Mouse (Mus musculus): Measurements from ENCODE around the gene Agmat. TPM values are rescaled to one million over a fixed set of nuclear protein-coding genes. Genes with fewer than 3 reads are reported as not detected.
A peak's percentile ranks its signal among the peaks of the same experiment; 100 is the strongest.
"Not testable (repeated sequence)": the region's sequence is repeated elsewhere in the genome, so short reads cannot be mapped to it uniquely, and the experiment has no call there.

Agmat gene
- polyA plus RNA-seq, 1 experiment: not detected

DNA sequence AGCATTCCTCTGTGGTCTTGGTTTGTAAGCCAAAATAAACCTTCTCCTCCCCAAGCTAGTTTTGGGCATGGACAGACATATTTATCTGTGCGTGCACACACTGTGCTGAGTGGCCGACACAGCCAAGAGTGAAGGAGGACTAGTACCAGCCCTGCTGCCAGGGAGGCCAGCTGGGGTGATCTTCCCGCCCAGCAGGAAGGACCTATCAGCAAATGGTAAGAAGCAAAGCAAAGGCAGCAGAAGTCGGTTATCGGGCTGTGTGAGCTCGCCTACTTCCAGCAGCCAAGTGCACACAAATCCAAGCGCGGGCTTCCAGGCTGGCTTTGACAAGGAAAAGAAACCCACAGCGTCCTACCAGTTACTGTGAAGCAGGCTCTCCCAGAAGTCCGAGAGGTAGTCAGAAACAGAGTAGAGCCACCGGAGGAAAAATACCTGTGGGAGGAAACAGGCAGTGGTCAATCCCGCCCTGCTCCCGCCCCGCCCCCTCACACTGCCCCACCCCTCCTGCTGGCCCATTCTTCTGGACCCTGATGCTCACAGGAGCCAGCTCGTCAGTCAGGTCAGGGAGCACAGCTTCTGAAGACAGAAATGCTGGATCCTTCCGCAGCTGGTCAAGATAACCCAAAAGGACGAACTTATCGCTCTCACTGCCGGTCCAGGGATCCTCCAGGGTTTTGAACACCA lies 21.0 kb downstream of the Agmat start:
- H3K4me3 ChIP-seq (ENCODE audit: insufficient read depth, low read length): peak overlapping the region; percentile 50
- peak overlapping the region; percentile 94 for H3K27ac ChIP-seq (ENCODE audit: insufficient read depth, low read depth, low read length)
- TF ChIP-seq POLR2A (IDR thresholded peaks at IDR 0.05; ENCODE audit: borderline replicate concordance, low read depth, low read length) (no peak), CTCF (IDR thresholded peaks at IDR 0.05; ENCODE audit: low read depth, low read length) (no peak)
- H3K4me1 ChIP-seq (ENCODE audit: control insufficient read depth, insufficient read depth, low read length): peaks cover 30% of the 10 kb centered on the region

- Histone ChIP-seq H3K4me1 (ENCODE audit: control insufficient read depth, insufficient read depth, low read length) (peaks cover 28% of the 10 kb centered on the region), H3K4me3 (ENCODE audit: insufficient read depth, low read length) (no peak overlapping the region), H3K27ac (ENCODE audit: insufficient read depth, low read depth, low read length) (no peak overlapping the region)
- TF ChIP-seq CTCF (IDR thresholded peaks at IDR 0.05; ENCODE audit: low read depth, low read length) (no peak), POLR2A (IDR thresholded peaks at IDR 0.05; ENCODE audit: borderline replicate concordance, low read depth, low read length) (no peak)
Observed at GRCm38 (mm10) chr4:141769501-141770160, 23.2 kb downstream of the Agmat start.

DNA sequence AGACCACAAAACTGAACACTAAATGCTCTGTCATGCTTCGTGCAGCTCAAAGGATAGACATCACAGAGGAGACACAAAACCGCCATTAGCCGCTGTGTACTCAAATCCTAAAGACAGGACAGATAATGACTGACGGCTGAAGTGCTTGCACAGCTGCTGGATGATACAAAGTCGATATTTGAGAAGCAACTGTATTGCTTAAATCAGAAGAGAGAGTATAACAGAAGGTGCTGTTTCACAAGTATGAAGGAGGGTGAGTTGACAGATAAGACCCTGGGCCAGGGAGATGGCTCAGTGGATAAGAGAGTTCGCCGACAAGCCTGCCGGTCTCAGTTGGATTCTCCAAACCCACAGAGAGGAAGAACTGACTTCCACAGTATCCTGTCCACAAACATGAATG lies 25.4 kb downstream of the Agmat start:
- Histone ChIP-seq H3K4me3 (ENCODE audit: insufficient read depth, low read length) (no peak overlapping the region), H3K4me1 (ENCODE audit: control insufficient read depth, insufficient read depth, low read length) (peaks cover 16% of the 10 kb centered on the region), H3K27ac (ENCODE audit: insufficient read depth, low read depth, low read length) (no peak overlapping the region)
- TF ChIP-seq CTCF (IDR thresholded peaks at IDR 0.05; ENCODE audit: low read depth, low read length) (no peak), POLR2A (IDR thresholded peaks at IDR 0.05; ENCODE audit: borderline replicate concordance, low read depth, low read length) (no peak)

- H3K4me3 ChIP-seq (ENCODE audit: insufficient read depth, low read length); H3K27ac ChIP-seq (ENCODE audit: insufficient read depth, low read depth, low read length); H3K4me1 ChIP-seq (ENCODE audit: control insufficient read depth, insufficient read depth, low read length): not testable (repeated sequence)
Observed at GRCm38 (mm10) chr4:141773019-141773418, 26.5 kb downstream of the Agmat start.

- no peak for TF ChIP-seq CTCF (IDR thresholded peaks at IDR 0.05; ENCODE audit: low read depth, low read length)
- TF ChIP-seq POLR2A (IDR thresholded peaks at IDR 0.05; ENCODE audit: borderline replicate concordance, low read depth, low read length): no peak
- no peak overlapping the region for H3K4me3 ChIP-seq (ENCODE audit: insufficient read depth, low read length)
Observed at GRCm38 (mm10) chr4:141779828-141780227, 33.4 kb downstream of the Agmat start.

DNA sequence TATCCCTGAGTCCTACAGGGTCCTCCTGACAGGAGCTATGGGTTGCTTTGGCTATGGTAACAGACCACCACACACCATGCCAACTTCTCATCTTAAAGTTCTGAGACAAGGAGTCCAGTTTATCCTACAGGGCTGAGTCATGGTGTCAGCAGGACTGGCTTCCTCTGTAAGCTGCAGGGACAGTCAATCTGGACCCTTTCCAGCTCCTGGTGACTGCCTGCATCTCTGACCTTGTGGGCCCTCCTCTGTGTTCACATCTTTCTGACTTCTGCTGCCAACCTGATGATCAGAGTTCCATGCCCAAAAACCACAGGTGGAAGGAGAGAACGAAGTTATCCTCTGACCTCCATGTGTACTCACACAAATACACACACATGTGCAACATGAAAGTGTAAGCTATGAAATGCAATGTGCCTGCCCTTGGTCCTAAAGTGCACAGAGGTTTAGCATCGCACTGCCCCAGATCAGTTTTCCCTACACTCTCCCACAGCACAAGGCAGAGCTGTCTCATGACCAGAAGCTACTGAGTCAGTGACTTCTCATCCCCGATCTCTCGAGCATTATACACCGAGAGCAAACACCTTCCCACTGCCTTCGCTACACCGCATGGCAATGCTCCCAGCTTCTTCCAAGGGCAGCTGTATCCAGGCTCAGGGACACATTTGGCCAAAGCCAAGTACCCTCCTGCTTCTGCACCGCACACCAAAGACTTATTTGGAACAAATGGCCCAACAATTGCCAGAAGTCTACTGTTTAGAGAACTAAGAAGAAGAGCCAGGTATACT lies 34.9 kb downstream of the Agmat start:
- TF ChIP-seq POLR2A (IDR thresholded peaks at IDR 0.05; ENCODE audit: borderline replicate concordance, low read depth, low read length): no peak
- no peak for TF ChIP-seq CTCF (IDR thresholded peaks at IDR 0.05; ENCODE audit: low read depth, low read length)
- Histone ChIP-seq H3K4me3 (ENCODE audit: insufficient read depth, low read length) (no peak overlapping the region), H3K4me1 (ENCODE audit: control insufficient read depth, insufficient read depth, low read length) (peaks cover 16% of the 10 kb centered on the region), H3K27ac (ENCODE audit: insufficient read depth, low read depth, low read length) (no peak overlapping the region)

More at GRCm38 (mm10) chr4:141779828-141780227, 33.4 kb downstream of the Agmat start:
- no peak overlapping the region for H3K27ac ChIP-seq (ENCODE audit: insufficient read depth, low read depth, low read length)
- peaks cover 16% of the 10 kb centered on the region for H3K4me1 ChIP-seq (ENCODE audit: control insufficient read depth, insufficient read depth, low read length)

DNA sequence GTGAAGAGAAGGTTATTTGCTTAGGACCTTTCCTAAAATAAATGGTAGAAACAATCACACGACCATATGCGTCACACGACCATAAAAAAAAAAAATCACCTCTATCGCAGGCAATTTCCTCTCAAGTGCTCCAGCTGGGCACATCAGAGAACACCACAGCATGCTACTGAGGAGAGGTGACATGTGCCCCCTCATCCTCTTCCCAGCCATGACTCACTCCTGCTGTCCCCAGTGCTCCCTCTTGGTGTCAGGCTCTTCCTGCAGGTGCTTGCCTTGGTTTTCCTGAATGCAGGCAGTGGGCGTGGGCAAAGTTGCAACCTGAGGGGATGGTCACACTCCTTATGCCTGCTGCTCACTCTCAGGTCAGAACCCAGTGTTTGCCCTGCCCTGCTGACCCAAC lies 38.4 kb downstream of the Agmat start:
- H3K27ac ChIP-seq (ENCODE audit: insufficient read depth, low read depth, low read length): no peak overlapping the region
- no peak overlapping the region for H3K4me3 ChIP-seq (ENCODE audit: insufficient read depth, low read length)
- TF ChIP-seq POLR2A (IDR thresholded peaks at IDR 0.05; ENCODE audit: borderline replicate concordance, low read depth, low read length) (no peak), CTCF (IDR thresholded peaks at IDR 0.05; ENCODE audit: low read depth, low read length) (no peak)
- H3K4me1 ChIP-seq (ENCODE audit: control insufficient read depth, insufficient read depth, low read length): peaks cover 11% of the 10 kb centered on the region

GRCm38 (mm10) chr4:141786141-141786540 lies 39.7 kb downstream of the Agmat start:
- no peak overlapping the region for H3K27ac ChIP-seq (ENCODE audit: insufficient read depth, low read depth, low read length)
- TF ChIP-seq POLR2A (IDR thresholded peaks at IDR 0.05; ENCODE audit: borderline replicate concordance, low read depth, low read length): no peak
- no peak for TF ChIP-seq CTCF (IDR thresholded peaks at IDR 0.05; ENCODE audit: low read depth, low read length)
- H3K4me3 ChIP-seq (ENCODE audit: insufficient read depth, low read length): no peak overlapping the region
- peaks cover 6% of the 10 kb centered on the region for H3K4me1 ChIP-seq (ENCODE audit: control insufficient read depth, insufficient read depth, low read length)

DNA sequence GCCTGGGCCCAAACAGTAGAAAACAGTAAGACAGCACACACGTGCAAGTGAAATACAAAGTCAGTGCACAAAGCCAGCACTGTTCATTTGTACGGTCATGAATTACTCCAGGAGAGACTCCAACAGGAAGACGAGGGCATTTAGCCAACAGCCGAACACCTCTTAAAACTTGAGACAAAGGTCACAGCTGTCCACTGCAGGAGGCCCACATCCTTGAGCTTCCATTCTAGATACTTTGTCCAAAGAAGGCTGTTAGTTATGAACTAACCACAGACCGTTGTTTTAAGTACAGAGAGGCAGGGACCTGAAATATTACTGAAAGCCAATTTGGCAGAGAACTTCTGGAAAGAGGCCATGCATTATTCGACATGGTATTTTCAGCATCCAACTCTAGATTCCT lies 40.6 kb downstream of the Agmat start:
- TF ChIP-seq CTCF (IDR thresholded peaks at IDR 0.05; ENCODE audit: low read depth, low read length) (no peak), POLR2A (IDR thresholded peaks at IDR 0.05; ENCODE audit: borderline replicate concordance, low read depth, low read length) (no peak)
- no peak overlapping the region for H3K4me3 ChIP-seq (ENCODE audit: insufficient read depth, low read length)
- H3K4me1 ChIP-seq (ENCODE audit: control insufficient read depth, insufficient read depth, low read length): peaks cover 6% of the 10 kb centered on the region
- H3K27ac ChIP-seq (ENCODE audit: insufficient read depth, low read depth, low read length): no peak overlapping the region

DNA sequence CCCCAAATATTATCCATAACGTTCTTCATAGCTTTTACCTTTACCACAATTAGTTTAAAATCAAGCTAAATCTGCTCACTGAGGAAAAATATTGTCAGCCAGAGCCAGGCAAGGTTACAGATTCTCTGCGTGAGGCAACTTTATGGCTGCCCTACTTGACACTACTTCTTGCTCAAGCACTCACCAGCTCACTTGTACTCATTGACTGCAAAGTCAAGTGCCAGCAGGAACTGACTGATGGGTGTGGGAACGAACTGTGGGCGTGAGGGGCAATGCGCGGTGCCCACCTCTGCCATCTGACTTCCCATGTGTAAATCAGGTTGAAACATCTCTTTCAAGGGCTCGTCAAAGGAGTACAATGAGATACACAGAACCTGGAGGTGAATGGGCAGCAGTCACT lies 41.0 kb downstream of the Agmat start:
- H3K4me1 ChIP-seq (ENCODE audit: control insufficient read depth, insufficient read depth, low read length): peaks cover 10% of the 10 kb centered on the region
- TF ChIP-seq CTCF (IDR thresholded peaks at IDR 0.05; ENCODE audit: low read depth, low read length): no peak
- TF ChIP-seq POLR2A (IDR thresholded peaks at IDR 0.05; ENCODE audit: borderline replicate concordance, low read depth, low read length): no peak
- H3K27ac ChIP-seq (ENCODE audit: insufficient read depth, low read depth, low read length): no peak overlapping the region
- H3K4me3 ChIP-seq (ENCODE audit: insufficient read depth, low read length): no peak overlapping the region
